Mouse (Mus musculus) splenic B cell, adult 2 months (primary cell): ENCODE results near the gene Sntb2.
"Not testable (repeated sequence)": the region's sequence is repeated elsewhere in the genome, so short reads cannot be mapped to it uniquely, and the experiment has no call there.

Experiments used
- DNase-seq: peaks from one replicate; pipeline ENCODE4 v3.0.0-alpha.2; 2011; ENCODE audit warnings: low read depth, low spot score
- H3K27me3 ChIP-seq: 2 replicates; pipeline ENCODE4 v1.6.1; 2012; ENCODE audit warnings: mild to moderate bottlenecking, low read length, moderate library complexity, mixed read lengths; ENCODE audit not compliant: control insufficient read depth, poor library complexity, insufficient read depth, severe bottlenecking
- H3K36me3 ChIP-seq: 2 replicates; pipeline ENCODE4 v1.6.1; 2012; ENCODE audit warnings: mild to moderate bottlenecking, low read length, moderate library complexity, mixed read lengths; ENCODE audit not compliant: control insufficient read depth, poor library complexity, insufficient read depth, severe bottlenecking

Sntb2 gene

DNA sequence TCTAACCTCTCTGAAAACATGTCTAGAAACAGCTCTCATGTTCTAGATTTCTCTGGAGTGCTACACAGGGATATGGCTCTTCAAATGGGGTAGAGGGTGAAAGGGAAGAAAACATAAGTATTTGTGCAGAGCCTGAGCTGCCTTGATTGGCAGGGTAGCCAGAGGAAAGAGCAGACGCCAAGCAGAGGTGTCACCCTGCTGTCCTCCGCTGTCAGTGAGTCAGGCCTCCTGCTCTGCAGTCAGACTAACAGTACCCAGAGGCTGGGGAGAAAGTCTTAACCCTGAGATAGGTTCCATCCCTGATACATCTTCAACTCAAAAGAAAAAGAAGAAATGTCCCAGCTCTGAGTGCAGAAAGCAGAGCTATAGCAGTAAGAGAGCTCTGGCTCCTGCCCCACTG lies 77.1 kb downstream of the Sntb2 start:
- Histone ChIP-seq H3K27me3 (no peaks in the 10 kb centered on the region), H3K36me3 (0 out of 2 replicates have a peak, but pooled peaks cover 1% of the 10 kb centered on the region)
- no peak for DNase-seq

DNA sequence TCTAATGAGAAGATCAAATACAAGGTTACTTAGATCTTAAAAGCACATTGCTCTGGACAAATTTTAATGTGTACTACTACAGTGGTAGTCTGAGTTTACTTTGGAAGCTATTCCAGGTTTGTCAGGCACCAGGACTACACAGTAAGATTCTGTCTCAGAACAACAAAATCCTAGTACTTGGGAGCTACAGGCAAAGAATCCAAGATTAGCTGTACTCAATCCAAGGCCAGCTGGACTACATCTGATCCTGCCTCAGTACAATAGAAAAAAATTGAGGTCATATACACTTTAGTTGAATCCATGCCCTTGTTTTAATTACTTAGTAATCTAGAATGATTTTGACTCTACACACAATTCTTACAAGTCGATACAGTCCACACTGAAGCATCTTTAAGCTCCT lies 79.4 kb downstream of the Sntb2 start:
- no peak for DNase-seq
- Histone ChIP-seq H3K36me3 (no peaks in the 10 kb centered on the region), H3K27me3 (no peaks in the 10 kb centered on the region)

DNA sequence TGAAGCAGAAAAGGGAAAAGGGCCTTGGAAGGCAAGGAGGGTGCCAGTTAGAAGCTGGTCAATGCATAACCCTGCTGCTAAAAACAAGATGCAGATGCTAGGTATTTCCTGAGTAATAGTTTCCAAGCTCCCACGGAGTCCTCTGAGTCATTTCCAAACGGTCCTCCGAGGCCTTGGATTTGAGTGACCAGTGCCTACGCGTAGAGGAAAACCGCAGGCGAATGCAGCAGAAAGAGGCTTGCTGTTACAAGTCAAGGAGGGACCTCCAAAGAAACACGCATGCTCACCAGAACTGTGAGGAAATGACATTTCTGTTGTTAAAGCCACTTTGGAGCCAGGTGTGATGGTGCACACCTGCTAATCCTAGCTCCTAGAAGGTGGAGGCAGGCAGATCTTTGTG lies 87.9 kb downstream of the Sntb2 start:
- no peaks in the 10 kb centered on the region for H3K27me3 ChIP-seq
- DNase-seq: no peak

DNA sequence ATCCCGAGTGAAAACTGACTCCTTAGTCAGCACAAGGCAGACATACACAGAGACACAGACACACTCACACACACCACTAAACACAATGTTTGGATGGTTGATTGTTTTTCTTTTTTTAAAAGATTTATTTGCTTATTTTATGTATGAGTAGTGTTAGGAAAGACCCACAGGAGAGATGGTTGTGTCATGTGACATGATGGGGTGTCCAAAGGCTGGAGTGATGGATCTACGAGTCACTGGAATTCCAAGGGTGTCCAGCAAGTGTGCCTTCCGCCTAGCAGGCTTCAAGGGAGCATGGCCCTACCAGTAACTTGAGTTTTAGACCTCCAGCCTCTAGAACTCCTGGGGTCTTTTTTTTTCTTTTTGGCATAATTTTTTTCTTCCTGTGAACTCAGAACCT lies 93.8 kb downstream of the Sntb2 start:
- DNase-seq: no peak
- H3K36me3 ChIP-seq: no peaks in the 10 kb centered on the region
- no peaks in the 10 kb centered on the region for H3K27me3 ChIP-seq

More for the DNA sequence above, 87.9 kb downstream of the Sntb2 start:
- H3K36me3 ChIP-seq: no peaks in the 10 kb centered on the region

DNA sequence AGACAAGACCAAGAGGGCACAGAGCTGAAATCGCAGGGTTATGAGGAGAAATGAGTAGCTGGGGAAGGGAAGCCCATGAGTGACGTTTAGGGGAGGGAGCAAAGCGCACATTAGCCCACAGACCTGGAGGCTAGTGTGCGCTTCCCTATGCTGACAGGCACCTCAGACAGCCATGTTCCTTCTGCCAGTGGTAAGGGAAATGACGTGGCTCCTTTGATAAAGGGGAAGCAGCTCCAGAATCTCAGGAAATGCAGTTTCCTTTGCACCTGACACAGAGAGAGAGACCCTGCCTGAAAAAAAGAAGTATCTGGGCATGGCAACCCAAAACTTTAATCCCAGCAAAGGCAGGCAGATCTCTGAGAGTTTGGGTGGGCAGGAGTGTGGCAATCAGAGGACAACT lies 94.5 kb downstream of the Sntb2 start:
- peak; percentile 62 for DNase-seq
- Histone ChIP-seq H3K27me3 (no peaks in the 10 kb centered on the region), H3K36me3 (no peaks in the 10 kb centered on the region)

DNA sequence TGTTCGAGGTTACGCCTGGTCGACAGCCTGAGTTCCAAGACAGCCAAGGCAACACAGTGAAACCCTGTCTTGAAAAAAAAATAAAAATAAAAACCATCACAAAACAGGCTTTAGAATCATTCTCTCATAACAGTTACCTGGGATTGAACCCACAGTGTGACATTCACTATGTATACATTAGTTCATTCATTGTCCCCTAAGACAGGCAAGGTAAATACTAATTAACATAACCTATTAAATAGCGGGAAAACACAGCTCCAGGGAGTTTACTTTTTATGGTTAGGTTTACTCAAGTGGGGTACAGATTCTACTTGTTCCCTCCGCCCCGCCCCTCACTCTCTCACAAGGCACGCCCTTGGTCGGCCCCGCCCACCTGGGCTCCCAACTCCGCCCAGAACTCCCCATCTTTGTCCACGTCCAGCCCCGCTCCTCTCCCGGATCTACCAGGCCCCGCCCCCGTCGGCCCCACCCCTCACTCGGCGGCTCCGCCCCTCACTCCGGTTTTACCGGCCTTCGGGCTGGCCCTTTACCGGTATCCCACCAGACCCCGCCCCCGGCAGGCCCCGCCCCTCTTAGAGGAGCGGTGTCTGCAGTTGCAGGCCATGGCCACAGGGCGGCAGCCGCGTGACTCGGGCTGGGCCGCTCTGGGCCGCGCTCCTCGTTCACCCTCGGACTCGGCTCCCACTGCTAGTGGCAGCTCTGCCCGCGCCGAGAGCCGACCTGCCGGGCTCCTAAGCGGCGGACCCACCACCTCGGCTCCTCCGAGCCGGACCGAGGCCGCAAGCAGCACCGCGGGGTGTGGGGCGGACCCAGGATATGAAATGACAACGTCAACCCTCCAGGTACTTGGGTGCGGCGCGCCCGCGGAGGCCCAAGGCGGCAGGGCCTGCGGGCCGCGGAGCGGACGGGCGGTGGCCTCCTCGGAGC lies 95.4 kb downstream of the Sntb2 start, which contains the start of gene Vps4a:
Vps4a (plus strand) TSS at position 573 of the 927 bp plus-strand sequence.
- no peaks in the 10 kb centered on the region for H3K36me3 ChIP-seq
- DNase-seq: peak; percentile 95

DNA sequence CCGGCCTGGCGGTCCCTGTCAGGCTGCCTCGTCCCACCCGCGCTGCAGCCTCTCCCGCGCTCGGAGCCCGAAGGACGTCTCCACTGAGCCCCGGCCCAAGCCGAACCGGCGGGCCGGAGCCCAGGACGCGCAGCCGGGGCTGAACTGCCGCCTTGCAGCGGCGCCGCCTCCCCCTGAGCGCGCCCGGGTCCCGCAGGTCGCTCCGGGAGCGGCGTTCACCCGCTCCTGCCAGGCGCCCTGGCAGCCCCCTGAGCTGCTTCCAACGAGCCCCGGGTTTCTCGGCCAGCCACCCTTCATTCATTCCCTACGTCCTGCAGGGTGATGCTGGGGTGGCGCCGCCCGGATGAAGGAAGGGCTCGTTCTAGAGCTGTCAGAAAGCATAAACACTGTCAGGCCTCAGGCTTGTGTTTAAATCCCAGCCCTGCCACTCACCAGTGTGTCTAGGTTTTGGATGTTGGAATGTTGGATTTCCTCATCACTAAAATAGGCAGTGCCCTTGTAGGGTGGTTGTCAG lies 96.1 kb downstream of the Sntb2 start:
- H3K36me3 ChIP-seq: no peaks in the 10 kb centered on the region
- no peaks in the 10 kb centered on the region for H3K27me3 ChIP-seq
- DNase-seq: no peak

More for the DNA sequence above, 95.4 kb downstream of the Sntb2 start, which contains the start of gene Vps4a:
- no peaks in the 10 kb centered on the region for H3K27me3 ChIP-seq

DNA sequence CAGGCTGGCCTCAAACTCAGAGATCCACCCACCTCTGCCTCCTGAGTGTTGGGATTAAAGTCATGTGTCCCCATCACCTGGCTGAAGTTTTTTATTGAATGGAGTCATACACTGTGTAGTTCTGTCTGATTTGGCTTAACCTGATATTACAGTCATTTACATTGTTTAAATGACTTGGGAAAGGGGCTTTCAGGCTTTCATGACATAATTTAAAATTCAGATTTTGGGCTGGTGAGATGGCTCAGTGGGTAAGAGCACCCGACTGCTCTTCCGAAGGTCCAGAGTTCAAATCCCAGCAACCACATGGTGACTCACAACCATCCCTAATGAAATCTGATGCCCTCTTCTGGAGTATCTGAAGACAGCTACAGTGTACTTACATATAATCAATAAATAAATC lies 98.1 kb downstream of the Sntb2 start:
- H3K27me3 ChIP-seq, DNase-seq, H3K36me3 ChIP-seq: not testable (repeated sequence)

DNA sequence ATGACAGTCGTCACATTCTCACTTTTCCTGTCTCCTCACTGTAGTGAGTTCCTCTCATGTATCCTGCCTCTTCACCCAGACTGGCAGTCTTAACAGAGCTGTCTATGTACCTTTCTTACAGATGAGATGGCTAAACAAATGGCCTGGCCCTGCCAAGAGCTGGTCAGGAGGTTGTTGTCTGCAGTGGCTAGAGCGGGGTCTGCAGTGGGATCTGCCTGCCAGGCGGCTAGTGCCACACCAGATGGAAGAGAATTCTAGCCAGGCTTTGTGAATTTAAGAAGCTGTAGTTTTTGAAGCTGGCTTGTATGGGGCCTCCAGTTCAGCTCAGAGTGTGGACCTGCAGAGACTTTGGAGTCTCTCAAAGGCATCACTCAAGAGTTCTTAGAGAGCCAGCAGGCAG lies 100.1 kb downstream of the Sntb2 start:
- Histone ChIP-seq H3K36me3 (peaks cover 3% of the 10 kb centered on the region; the same call in 1 of the 2 replicates), H3K27me3 (no peaks in the 10 kb centered on the region)
- DNase-seq: no peak

DNA sequence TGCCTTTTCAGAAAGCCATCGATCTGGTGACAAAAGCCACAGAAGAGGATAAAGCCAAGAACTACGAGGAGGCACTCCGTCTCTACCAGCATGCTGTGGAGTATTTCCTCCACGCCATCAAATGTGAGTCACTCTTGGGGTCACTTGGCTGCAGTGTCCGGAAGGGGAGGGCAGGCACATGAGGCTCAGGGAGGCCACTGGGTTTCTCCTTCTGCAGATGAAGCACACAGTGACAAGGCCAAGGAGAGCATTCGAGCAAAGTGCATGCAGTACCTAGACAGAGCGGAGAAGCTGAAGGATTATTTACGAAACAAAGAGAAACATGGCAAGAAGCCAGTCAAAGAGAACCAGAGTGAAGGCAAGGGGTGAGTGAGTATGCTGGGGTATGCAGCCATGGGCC lies 101.1 kb downstream of the Sntb2 start:
- no peak for DNase-seq
- peaks cover 5% of the 10 kb centered on the region for H3K36me3 ChIP-seq
- no peaks in the 10 kb centered on the region for H3K27me3 ChIP-seq

DNA sequence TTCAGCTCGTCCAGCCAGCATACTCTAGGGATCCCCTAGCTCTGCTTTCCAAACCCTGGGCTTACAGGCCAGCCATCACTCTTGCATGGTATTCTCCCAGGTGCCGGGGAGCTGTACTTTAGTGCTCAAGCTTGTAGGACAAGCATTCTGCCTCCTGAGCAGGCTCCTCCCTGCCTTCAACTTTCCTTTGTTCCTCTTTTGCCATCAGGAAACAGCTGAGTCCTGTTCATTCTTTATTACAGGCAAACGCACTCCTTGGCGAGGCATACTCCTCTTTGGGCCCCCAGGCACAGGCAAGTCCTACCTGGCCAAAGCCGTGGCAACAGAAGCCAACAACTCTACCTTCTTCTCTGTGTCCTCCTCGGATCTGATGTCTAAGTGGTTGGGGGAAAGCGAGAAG lies 105.1 kb downstream of the Sntb2 start:
- no peak for DNase-seq
- Histone ChIP-seq H3K36me3 (peaks cover 16% of the 10 kb centered on the region), H3K27me3 (no peaks in the 10 kb centered on the region)

DNA sequence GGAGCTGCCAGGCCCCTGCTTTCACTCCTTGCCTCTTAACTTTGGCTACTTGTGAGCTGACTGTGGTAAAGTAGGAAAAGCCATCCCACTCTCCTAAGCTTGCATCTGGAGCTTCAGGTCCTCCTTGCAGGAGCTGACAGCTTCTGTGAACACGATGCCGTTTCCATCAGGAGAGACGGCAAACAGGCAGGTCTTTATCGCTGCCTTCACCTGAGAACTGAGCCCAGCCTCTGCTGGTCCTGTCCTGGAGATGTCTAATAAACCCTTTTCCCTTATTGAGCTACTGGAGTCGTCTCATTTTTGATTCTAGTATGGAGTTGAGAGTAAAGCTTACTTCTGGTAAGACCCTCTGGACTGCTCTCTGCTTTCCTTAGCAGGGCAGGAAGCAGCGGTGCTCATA lies 109.9 kb downstream of the Sntb2 start:
- Histone ChIP-seq H3K27me3 (no peaks in the 10 kb centered on the region), H3K36me3 (peaks cover 17% of the 10 kb centered on the region)
- DNase-seq: no peak

DNA sequence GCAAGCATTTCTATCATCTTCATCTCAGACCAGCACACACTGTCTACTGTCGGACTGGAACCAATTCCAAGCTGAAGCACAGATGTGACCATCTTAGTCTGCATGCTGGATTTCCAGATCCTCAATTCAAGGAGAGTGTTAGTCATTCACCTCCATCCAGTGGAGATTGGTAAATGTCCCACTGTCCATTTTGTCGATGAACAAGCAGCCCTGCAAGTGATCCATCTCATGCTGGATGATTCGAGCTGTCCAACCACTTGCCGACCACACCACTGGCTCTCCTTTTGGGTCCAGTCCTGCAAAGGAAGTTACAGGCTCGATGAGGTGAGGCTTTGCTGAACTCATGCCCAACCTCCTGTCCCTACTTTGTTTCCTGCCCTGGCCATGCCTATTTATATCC lies 111.4 kb downstream of the Sntb2 start:
- no peaks in the 10 kb centered on the region for H3K27me3 ChIP-seq
- H3K36me3 ChIP-seq: peaks cover 14% of the 10 kb centered on the region
- DNase-seq: no peak

DNA sequence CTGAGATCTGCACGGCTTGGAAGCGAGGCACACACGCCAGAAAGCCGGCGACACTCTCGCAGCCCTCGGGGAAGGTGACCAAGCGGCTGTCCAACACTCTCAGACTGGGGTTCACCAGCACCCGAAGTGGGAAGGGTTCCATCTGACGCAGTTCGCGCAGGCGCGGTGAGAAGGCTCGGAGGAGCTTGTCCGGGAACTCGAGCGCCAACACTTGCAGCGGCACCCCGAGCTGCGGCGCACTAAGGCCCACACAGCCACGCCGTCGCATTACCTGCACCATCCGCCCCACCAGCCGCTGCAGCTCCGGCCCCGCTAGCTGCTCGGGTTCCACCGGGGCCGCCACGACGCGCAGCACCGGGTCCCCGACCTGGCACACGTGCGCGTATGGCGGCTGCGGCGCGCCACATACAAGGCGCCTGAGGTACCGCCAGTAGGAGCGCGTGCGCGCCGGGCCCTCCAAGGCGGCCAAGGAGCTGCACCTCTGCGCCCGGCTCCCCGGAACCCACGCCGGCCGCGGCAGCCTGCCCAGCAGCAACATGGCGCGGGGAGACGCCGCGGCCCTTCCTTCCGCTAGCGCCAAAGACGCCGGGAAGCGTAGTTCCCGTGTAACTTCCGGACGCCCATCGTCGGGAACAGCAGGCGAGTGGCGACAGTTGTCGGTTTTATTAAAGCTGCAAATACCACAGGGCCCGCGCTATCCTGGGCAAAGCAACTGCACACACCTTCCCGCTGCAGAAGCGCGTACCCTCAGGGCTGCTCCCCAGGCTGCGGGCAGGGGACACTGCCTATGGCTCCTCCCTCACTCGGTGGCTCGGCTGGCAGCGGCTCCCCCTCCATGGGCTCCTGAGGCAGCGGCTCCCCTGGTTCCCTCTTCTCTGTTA lies 112.8 kb downstream of the Sntb2 start, which contains the start of gene Pdf:
Pdf (minus strand) TSS at position 554 of the 881 bp plus-strand sequence.
- DNase-seq: peak; percentile 79
- Histone ChIP-seq H3K36me3 (peaks cover 18% of the 10 kb centered on the region), H3K27me3 (no peaks in the 10 kb centered on the region)
